ENCODE assay signal across 22 mouse cellular contexts in genomic region chr6:143571356-143572115, GRCm38 (mm10).
DNase-seq lines count a peak whose midpoint lies in the region; ATAC-seq and TF ChIP-seq lines count a peak whose summit lies in the region.
"Had no signal": no experiment of that assay in that cellular context is flagged by ENCODE, and none has a peak within 500 bp of the region (broad histone marks: within the 10 kb centered on the region; RNA-seq: fewer than 3 reads in every experiment).

No protein-coding gene starts in this region.

- no peaks in the 10 kb centered on the region for H3K9me3 ChIP-seq in midbrain, embryonic 10.5 days (replicated peaks)
- no peaks in the 10 kb centered on the region for H3K9me3 ChIP-seq in midbrain, embryonic 13.5 days
- H3K9me3 ChIP-seq in embryonic facial prominence, embryonic 13.5 days = no peaks in the 10 kb centered on the region; the same call in 1 of the 2 replicates
- H3K9me3 ChIP-seq: forebrain, embryonic 15.5 days; heart, embryonic 15.5 days; hindbrain, embryonic 13.5 days; limb, embryonic 13.5 days; lung, embryonic 15.5 days; stomach, embryonic 15.5 days had no signal

- DNase-seq in gastrocnemius, adult 2 months = no peak
- DNase-seq in gastrocnemius, postnatal 4 days (ENCODE audit: low spot score in 2 of 2) = no peak
- peak; percentile 20 for DNase-seq in midbrain, embryonic 10.5 days (ENCODE audit: low spot score)
- peak; percentile 51 for DNase-seq in retina, embryonic 14.5 days (ENCODE audit: low spot score)
- DNase-seq in left cerebral cortex, adult 2 months (ENCODE audit: extremely low spot score in 1 of 2, low spot score in 2 of 2) = no peak
- no peak for DNase-seq in urinary bladder, postnatal 14 days (ENCODE audit: low spot score)
- DNase-seq: adrenal gland, postnatal 25 days; cerebellum, adult 18-20 months; kidney, adult 8-10 months; kidney, postnatal 14 days; thymus, adult 18-20 months; thymus, postnatal 4 days had no signal

- H3K27ac ChIP-seq in gastrocnemius, adult 2 months = no peak overlapping the region
- H3K27ac ChIP-seq in midbrain, embryonic 10.5 days (replicated peaks) = no peak overlapping the region
- H3K27ac ChIP-seq in midbrain, embryonic 13.5 days = no peak overlapping the region
- no peak overlapping the region for H3K27ac ChIP-seq in embryonic facial prominence, embryonic 13.5 days
- H3K27ac ChIP-seq in left cerebral cortex, adult 2 months = no peak overlapping the region
- H3K27ac ChIP-seq: forebrain, embryonic 15.5 days; heart, embryonic 15.5 days; hindbrain, embryonic 13.5 days; limb, embryonic 13.5 days; liver, embryonic 14.5 days; lung, embryonic 15.5 days; stomach, embryonic 15.5 days had no signal

- no peak overlapping the region for H3K4me2 ChIP-seq in midbrain, embryonic 13.5 days (replicated peaks)
- peak overlapping the region; percentile 39 for H3K4me2 ChIP-seq in embryonic facial prominence, embryonic 13.5 days
- H3K4me2 ChIP-seq: forebrain, embryonic 15.5 days; heart, embryonic 15.5 days; hindbrain, embryonic 13.5 days; limb, embryonic 13.5 days; lung, embryonic 15.5 days; stomach, embryonic 15.5 days had no signal

- 82% methylated on average over 24 of the region's 24 CpGs for WGBS in midbrain, embryonic 10.5 days
- 72% methylated on average over 24 of the region's 24 CpGs for WGBS in midbrain, embryonic 13.5 days
- 25% methylated on average over 24 of the region's 24 CpGs for whole genome bisulfite sequencing in embryonic facial prominence, embryonic 13.5 days

- H3K36me3 ChIP-seq in midbrain, embryonic 10.5 days = no peaks in the 10 kb centered on the region
- no peaks in the 10 kb centered on the region for H3K36me3 ChIP-seq in midbrain, embryonic 13.5 days
- no peaks in the 10 kb centered on the region for H3K36me3 ChIP-seq in embryonic facial prominence, embryonic 13.5 days
- H3K36me3 ChIP-seq: forebrain, embryonic 15.5 days; G1E; heart, embryonic 15.5 days; hindbrain, embryonic 13.5 days; limb, embryonic 13.5 days; lung, embryonic 15.5 days; stomach, embryonic 15.5 days had no signal

- no peak overlapping the region for H3K9ac ChIP-seq in midbrain, embryonic 13.5 days (replicated peaks)
- no peak overlapping the region for H3K9ac ChIP-seq in embryonic facial prominence, embryonic 13.5 days
- H3K9ac ChIP-seq: forebrain, embryonic 15.5 days; heart, embryonic 15.5 days; hindbrain, embryonic 13.5 days; limb, embryonic 13.5 days; liver, embryonic 14.5 days; lung, embryonic 15.5 days; stomach, embryonic 15.5 days had no signal

- peak overlapping the region; percentile 24 for H3K4me3 ChIP-seq in gastrocnemius, adult 2 months
- no peak overlapping the region for H3K4me3 ChIP-seq in midbrain, embryonic 10.5 days
- H3K4me3 ChIP-seq in midbrain, embryonic 13.5 days (replicated peaks) = no peak overlapping the region
- no peak overlapping the region for H3K4me3 ChIP-seq in embryonic facial prominence, embryonic 13.5 days
- H3K4me3 ChIP-seq in left cerebral cortex, adult 2 months = no peak overlapping the region
- H3K4me3 ChIP-seq: forebrain, embryonic 15.5 days; heart, embryonic 15.5 days; hindbrain, embryonic 13.5 days; limb, embryonic 13.5 days; lung, embryonic 15.5 days; stomach, embryonic 15.5 days had no signal

- H3K4me1 ChIP-seq in midbrain, embryonic 10.5 days = peaks cover 5% of the 10 kb centered on the region; the same call in 1 of the 2 replicates
- H3K4me1 ChIP-seq in midbrain, embryonic 13.5 days (replicated peaks) = 0 out of 2 replicates have a peak, but pooled peaks cover 3% of the 10 kb centered on the region
- H3K4me1 ChIP-seq in embryonic facial prominence, embryonic 13.5 days = peaks cover 12% of the 10 kb centered on the region
- H3K4me1 ChIP-seq: forebrain, embryonic 15.5 days; heart, embryonic 15.5 days; hindbrain, embryonic 13.5 days; limb, embryonic 13.5 days; lung, embryonic 15.5 days; stomach, embryonic 15.5 days had no signal

- intact Hi-C loops in gastrocnemius, adult 2 months (cut with DNase I) = no loop called here
- intact Hi-C loops in left cerebral cortex, adult 2 months (cut with DNase I) = no loop called here

- no peak for ATAC-seq in midbrain, embryonic 13.5 days
- ATAC-seq in embryonic facial prominence, embryonic 13.5 days (ENCODE audit: insufficient number of reproducible peaks, insufficient read depth, low FRiP score, low TSS enrichment, low read depth) = peak; percentile 76; the same call in 1 of the 2 replicates
- ATAC-seq: forebrain, embryonic 15.5 days had no signal

- TF ChIP-seq CTCF in gastrocnemius, adult 2 months (IDR thresholded peaks at IDR 0.05) = no peak
- TF ChIP-seq CTCF in left cerebral cortex, adult 2 months (IDR thresholded peaks at IDR 0.05) = no peak

- no peaks in the 10 kb centered on the region for H3K27me3 ChIP-seq in midbrain, embryonic 10.5 days (ENCODE audit: low read depth, poor library complexity, severe bottlenecking)
- H3K27me3 ChIP-seq in midbrain, embryonic 13.5 days = no peaks in the 10 kb centered on the region
- H3K27me3 ChIP-seq in embryonic facial prominence, embryonic 13.5 days = peaks cover 3% of the 10 kb centered on the region
- H3K27me3 ChIP-seq: forebrain, embryonic 15.5 days; heart, embryonic 15.5 days; hindbrain, embryonic 13.5 days; limb, embryonic 13.5 days; lung, embryonic 15.5 days; stomach, embryonic 15.5 days had no signal

Comparison
In these comparisons a context has a peak if more than half of its experiments do, and no peak if none do; other contexts are left out.
1. DNase-seq: peak in midbrain, embryonic 10.5 days (single experiment) and retina, embryonic 14.5 days (single experiment); none in gastrocnemius, adult 2 months (single experiment), gastrocnemius, postnatal 4 days (0 of 2), left cerebral cortex, adult 2 months (0 of 2) and urinary bladder, postnatal 14 days (single experiment).